19 mouse cellular contexts compared by ENCODE assay signal in the genomic region with DNA sequence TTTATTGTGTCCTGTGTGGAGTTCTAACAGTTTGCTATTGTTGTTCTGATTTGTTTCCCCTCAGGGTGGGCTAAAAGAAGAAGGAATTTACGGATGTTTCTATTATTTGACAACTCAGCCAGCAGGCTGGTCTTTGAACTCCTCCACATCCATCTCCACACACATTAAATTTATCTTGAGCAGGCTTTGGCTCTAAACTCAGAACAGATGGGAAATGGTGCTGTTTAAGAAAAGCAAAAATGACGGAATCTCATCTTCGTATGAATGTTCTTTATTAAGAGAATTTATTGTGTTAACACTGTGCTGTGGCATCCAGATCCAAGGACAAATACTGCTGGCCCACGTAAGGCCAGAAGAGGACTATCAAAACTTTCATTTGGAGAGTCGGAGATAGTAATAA.
DNase-seq lines count a peak whose midpoint lies in the region; ATAC-seq and TF ChIP-seq lines count a peak whose summit lies in the region.
"Had no signal": no experiment of that assay in that cellular context is flagged by ENCODE, and none has a peak within 500 bp of the region (broad histone marks: within the 10 kb centered on the region; RNA-seq: fewer than 3 reads in every experiment).

No protein-coding gene starts in this region.

- 30% methylated on average over 5 of the region's 5 CpGs for WGBS in limb, embryonic 14.5 days
- 28% methylated on average over 5 of the region's 5 CpGs for WGBS in limb, embryonic 10.5 days
- 42% methylated on average over 5 of the region's 5 CpGs for WGBS in embryonic facial prominence, embryonic 14.5 days
- WGBS in kidney, adult 2 months = 71% methylated on average over 5 of the region's 5 CpGs

- no peak overlapping the region for H3K4me2 ChIP-seq in limb, embryonic 14.5 days (replicated peaks; ENCODE audit: low read depth, low read length, severe bottlenecking)
- no peak overlapping the region for H3K4me2 ChIP-seq in embryonic facial prominence, embryonic 14.5 days (ENCODE audit: low read depth, low read length)
- H3K4me2 ChIP-seq: heart, embryonic 13.5 days; limb, embryonic 15.5 days had no signal

- no peak overlapping the region for H3K9ac ChIP-seq in limb, embryonic 14.5 days (ENCODE audit: low read depth, low read length, severe bottlenecking)
- H3K9ac ChIP-seq in embryonic facial prominence, embryonic 14.5 days (ENCODE audit: low read depth, low read length) = no peak overlapping the region
- H3K9ac ChIP-seq: heart, embryonic 13.5 days; limb, embryonic 15.5 days had no signal

- peak; percentile 90 for ATAC-seq in frontal cortex, adult (ENCODE audit: low TSS enrichment)
- ATAC-seq in limb, embryonic 14.5 days (ENCODE audit: low FRiP score, low read depth) = no peak
- no peak for ATAC-seq in embryonic facial prominence, embryonic 14.5 days (ENCODE audit: low read depth)
- ATAC-seq: hindbrain, embryonic 16.5 days; intestine, postnatal 0 days had no signal

- H3K4me3 ChIP-seq in limb, embryonic 14.5 days (replicated peaks; ENCODE audit: low read length) = no peak overlapping the region
- no peak overlapping the region for H3K4me3 ChIP-seq in limb, embryonic 10.5 days
- no peak overlapping the region for H3K4me3 ChIP-seq in embryonic facial prominence, embryonic 14.5 days (ENCODE audit: low read depth, low read length)
- H3K4me3 ChIP-seq in kidney, adult 2 months (ENCODE audit: insufficient read depth, low read depth, low read length) = no peak overlapping the region
- H3K4me3 ChIP-seq: erythroblast, embryonic 14.5 days; heart, embryonic 13.5 days; limb, embryonic 15.5 days; midbrain, embryonic 10.5 days had no signal

- H3K4me1 ChIP-seq in limb, embryonic 14.5 days (ENCODE audit: control insufficient read depth, insufficient read depth, low read length) = no peaks in the 10 kb centered on the region
- H3K4me1 ChIP-seq in limb, embryonic 10.5 days = 0 out of 2 replicates have a peak, but pooled peaks cover 4% of the 10 kb centered on the region
- H3K4me1 ChIP-seq in embryonic facial prominence, embryonic 14.5 days (ENCODE audit: control insufficient read depth, insufficient read depth, low read length) = no peaks in the 10 kb centered on the region
- H3K4me1 ChIP-seq in kidney, adult 2 months (ENCODE audit: control insufficient read depth, insufficient read depth, low read length) = no peaks in the 10 kb centered on the region
- H3K4me1 ChIP-seq: heart, embryonic 13.5 days; limb, embryonic 15.5 days had no signal

- H3K36me3 ChIP-seq in limb, embryonic 14.5 days (ENCODE audit: control insufficient read depth, insufficient read depth, low read length) = no peaks in the 10 kb centered on the region
- H3K36me3 ChIP-seq in limb, embryonic 10.5 days = no peaks in the 10 kb centered on the region
- no peaks in the 10 kb centered on the region for H3K36me3 ChIP-seq in embryonic facial prominence, embryonic 14.5 days (ENCODE audit: control insufficient read depth, insufficient read depth, low read length)
- no peaks in the 10 kb centered on the region for H3K36me3 ChIP-seq in kidney, adult 2 months (ENCODE audit: control insufficient read depth, insufficient read depth, low read length)
- H3K36me3 ChIP-seq: heart, embryonic 13.5 days; limb, embryonic 15.5 days; midbrain, embryonic 10.5 days had no signal

- no peak for TF ChIP-seq CTCF in kidney, adult 2 months (conservative IDR thresholded peaks at IDR 0.05; ENCODE audit: insufficient read depth, insufficient read length, low read depth, low read length)

- H3K27ac ChIP-seq in limb, embryonic 14.5 days (replicated peaks; ENCODE audit: low read depth, low read length) = no peak overlapping the region
- H3K27ac ChIP-seq in limb, embryonic 10.5 days = no peak overlapping the region
- peak overlapping the region; percentile 15; the same call in 1 of the 2 replicates for H3K27ac ChIP-seq in embryonic facial prominence, embryonic 14.5 days (replicated peaks; ENCODE audit: low read depth, low read length)
- H3K27ac ChIP-seq in kidney, adult 2 months (ENCODE audit: insufficient read depth, low read depth, low read length) = no peak overlapping the region
- H3K27ac ChIP-seq: heart, embryonic 13.5 days; limb, embryonic 15.5 days; midbrain, embryonic 10.5 days had no signal

- DNase-seq in frontal cortex, postnatal 10 days (ENCODE audit: low spot score in 2 of 2) = no peak
- DNase-seq in limb, embryonic 14.5 days (ENCODE audit: low spot score) = peak; percentile 41
- DNase-seq in limb, embryonic 10.5 days (ENCODE audit: low spot score) = no peak
- DNase-seq in embryonic facial prominence, embryonic 14.5 days (ENCODE audit: low spot score) = peak; percentile 47
- peak; percentile 35 for DNase-seq in mesoderm, embryonic 11.5 days (ENCODE audit: low read depth, low spot score)
- DNase-seq in kidney, adult 2 months = no peak
- DNase-seq: adrenal gland, postnatal 14 days; cerebellum, adult 9-10 months; heart, postnatal 4 days; kidney, postnatal 14 days; layer of hippocampus, postnatal 36 days; lung, postnatal 14 days had no signal

- H3K9me3 ChIP-seq in limb, embryonic 14.5 days (ENCODE audit: control insufficient read depth, low read length) = no peaks in the 10 kb centered on the region
- H3K9me3 ChIP-seq in limb, embryonic 10.5 days (replicated peaks) = no peaks in the 10 kb centered on the region
- no peaks in the 10 kb centered on the region for H3K9me3 ChIP-seq in embryonic facial prominence, embryonic 14.5 days (ENCODE audit: control insufficient read depth, low read length)
- H3K9me3 ChIP-seq: heart, embryonic 13.5 days; limb, embryonic 15.5 days; midbrain, embryonic 10.5 days had no signal

- H3K27me3 ChIP-seq in limb, embryonic 14.5 days (ENCODE audit: control insufficient read depth, insufficient read depth, low read length) = no peaks in the 10 kb centered on the region
- no peaks in the 10 kb centered on the region for H3K27me3 ChIP-seq in limb, embryonic 10.5 days (ENCODE audit: low read depth, poor library complexity, severe bottlenecking)
- H3K27me3 ChIP-seq in embryonic facial prominence, embryonic 14.5 days (replicated peaks; ENCODE audit: control insufficient read depth, insufficient read depth, low read length) = no peaks in the 10 kb centered on the region
- H3K27me3 ChIP-seq in kidney, adult 2 months (replicated peaks; ENCODE audit: control insufficient read depth, insufficient read depth, low read length) = no peaks in the 10 kb centered on the region
- H3K27me3 ChIP-seq: heart, embryonic 13.5 days; limb, embryonic 15.5 days had no signal

- no peak for TF ChIP-seq POLR2A in limb, embryonic 14.5 days (IDR thresholded peaks at IDR 0.05; ENCODE audit: borderline replicate concordance, extremely low read depth, insufficient read depth, insufficient read length)
- no peak for TF ChIP-seq POLR2A in kidney, adult 2 months (IDR thresholded peaks at IDR 0.05; ENCODE audit: low read depth, low read length)

Comparison
In these comparisons a context has a peak if more than half of its experiments do, and no peak if none do; other contexts are left out.
1. DNase-seq: peak in limb, embryonic 14.5 days (single experiment), embryonic facial prominence, embryonic 14.5 days (single experiment) and mesoderm, embryonic 11.5 days (single experiment); none in frontal cortex, postnatal 10 days (0 of 2), limb, embryonic 10.5 days (single experiment) and kidney, adult 2 months (single experiment).